Mouse (Mus musculus) cerebellum, postnatal 36 days (tissue): ENCODE data around the gene Psme2b.
"Not testable (repeated sequence)": the region's sequence is repeated elsewhere in the genome, so short reads cannot be mapped to it uniquely, and the experiment has no call there.

Experiments
- DNase-seq, 2 experiments: peaks; one replicate each; pipeline ENCODE4 v3.0.0; 2021 to 2022; ENCODE audit warnings: mixed read lengths in 2 of 2

The Psme2b gene

DNA sequence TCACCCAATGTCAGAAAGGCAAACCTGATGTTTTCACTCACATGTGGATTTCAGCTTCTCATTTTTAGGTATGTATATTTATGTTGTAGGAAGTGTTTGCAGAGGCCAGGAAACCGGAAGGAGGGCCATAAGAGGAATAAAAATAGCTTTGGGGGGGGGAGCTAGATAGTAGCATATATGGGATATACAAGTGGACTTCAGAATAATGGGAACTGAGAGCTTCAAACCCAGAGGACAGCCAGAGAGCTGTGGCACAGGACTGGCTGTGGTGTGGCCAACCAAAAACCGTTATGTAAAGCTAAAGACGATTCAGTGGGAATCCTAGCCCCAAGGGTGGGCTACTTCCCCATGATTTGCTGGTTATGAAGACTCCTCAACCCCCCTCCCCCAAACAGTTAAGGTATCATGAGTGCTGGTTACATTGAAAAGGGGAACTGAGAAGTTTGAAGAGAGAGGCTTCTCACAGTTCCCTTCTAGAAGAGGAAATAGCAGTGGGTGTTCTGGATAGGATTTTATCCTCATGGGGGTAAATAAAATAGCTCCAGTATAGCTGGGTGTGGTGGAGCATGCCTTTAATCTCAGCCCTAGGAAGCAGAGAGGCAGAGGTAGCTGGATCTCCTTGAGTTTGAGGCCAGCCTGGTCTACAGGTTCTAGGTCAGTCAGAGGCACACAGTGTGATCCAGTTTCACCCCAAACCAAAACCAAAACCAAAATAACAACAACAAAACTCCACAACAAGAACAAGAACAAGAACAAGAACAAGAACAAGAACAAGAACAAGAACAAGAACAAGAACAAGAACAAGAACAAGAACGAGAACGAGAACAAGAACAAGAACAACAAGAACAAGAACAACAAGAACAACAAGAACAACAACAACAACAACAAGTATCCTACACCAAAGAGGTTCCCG, 45.1 kb downstream of the Psme2b start:
- not testable (repeated sequence) for DNase-seq

DNA sequence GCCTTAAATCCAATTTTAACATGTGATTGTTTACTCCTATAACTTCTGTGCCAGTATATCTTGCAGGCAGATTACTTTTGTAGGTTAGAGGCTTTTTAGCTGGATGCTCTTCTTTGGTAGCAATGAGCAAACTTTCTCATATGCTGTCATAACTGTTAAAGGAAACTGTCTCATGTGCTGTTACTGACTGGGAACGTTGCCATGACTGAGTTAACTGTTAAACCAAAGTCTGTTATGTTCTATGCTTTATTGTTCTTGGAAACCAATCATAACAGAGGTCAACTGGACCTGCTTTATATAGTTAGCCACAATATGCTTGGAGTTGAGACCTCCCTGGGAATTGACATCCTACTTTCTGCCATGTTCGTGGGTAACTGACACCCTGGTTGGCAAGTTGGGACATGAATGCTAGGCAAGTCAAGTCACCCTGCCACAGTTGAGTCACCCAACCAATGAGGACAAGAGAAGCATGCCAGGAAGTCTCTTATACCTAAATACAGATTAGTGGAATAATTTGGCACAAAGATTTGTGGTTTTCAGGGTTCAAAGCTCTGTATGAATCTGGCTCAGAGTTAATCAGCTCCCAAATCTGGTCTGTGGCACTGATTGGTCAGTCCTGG, 47.1 kb downstream of the Psme2b start:
- no peak for DNase-seq
